Mouse (Mus musculus): ENCODE results near the gene Hdhd5.

DNA sequence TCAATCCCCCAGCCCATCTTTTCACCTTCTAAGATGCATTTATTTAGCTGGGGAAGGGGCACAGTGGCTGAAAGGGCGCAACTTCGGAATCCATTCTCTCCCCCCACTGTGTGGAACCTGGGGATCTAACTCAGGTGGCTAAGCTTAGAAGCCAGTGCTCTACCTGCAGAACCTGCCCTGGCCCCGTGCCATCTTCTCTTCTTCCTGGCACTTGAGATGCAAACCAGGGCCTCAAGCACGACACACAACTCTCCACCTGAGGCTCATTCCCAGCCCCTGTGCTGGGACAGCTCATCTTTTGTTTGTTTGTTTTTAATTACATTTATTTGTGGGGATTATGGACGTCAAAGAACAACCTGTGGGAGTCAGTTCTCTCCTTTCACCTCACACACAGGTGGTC lies 11.5 kb downstream of the Hdhd5 start:
- TF ChIP-seq CTCF (IDR thresholded peaks at IDR 0.05; ENCODE audit: extremely low read depth, insufficient read length, insufficient replicate concordance, low read depth, low read length) (no peak), POLR2A (IDR thresholded peaks at IDR 0.05; ENCODE audit: low read depth, low read length) (no peak)
